Mouse (Mus musculus) liver, embryonic 11.5 days (tissue): ENCODE results near the gene Hnrnpa0. TPM values are rescaled to one million over a fixed set of nuclear protein-coding genes. Genes with fewer than 3 reads are reported as not detected.
A peak's percentile ranks its signal among the peaks of the same experiment; 100 is the strongest.
"Not testable (repeated sequence)": the region's sequence is repeated elsewhere in the genome, so short reads cannot be mapped to it uniquely, and the experiment has no call there.

Experiments
- ATAC-seq: fragments of 200-750 bp; cut with Nextera tagmentation; replicated peaks from 2 replicates; pipeline ENCODE4 v1.8.0; 2017; ENCODE audit warnings: moderate number of reproducible peaks, mild to moderate bottlenecking, moderate TSS enrichment, moderate library complexity; ENCODE audit not compliant: low FRiP score
- DNase-seq: peaks from one replicate; pipeline ENCODE4 v3.0.0-alpha.2; 2017; ENCODE audit warnings: low spot score
- H3K27ac ChIP-seq: fragments of 300-500 bp; sonication (generic); 2 replicates; pipeline ENCODE4 v1.5.1; 2014; ENCODE audit warnings: mild to moderate bottlenecking, low read depth, low read length, control low read depth
- H3K27me3 ChIP-seq: fragments of 300-500 bp; sonication (generic); replicated peaks from 2 replicates; pipeline ENCODE4 v1.6.1; 2014; ENCODE audit warnings: low read length, mixed read lengths; ENCODE audit not compliant: control insufficient read depth, insufficient read depth
- H3K36me3 ChIP-seq: fragments of 300-500 bp; sonication (generic); 2 replicates; pipeline ENCODE4 v1.6.1; 2014; ENCODE audit warnings: mild to moderate bottlenecking, low read length, moderate library complexity, mixed read lengths; ENCODE audit not compliant: control insufficient read depth, insufficient read depth
- H3K4me1 ChIP-seq: fragments of 300-500 bp; sonication (generic); replicated peaks from 2 replicates; pipeline ENCODE4 v1.6.1; 2014; ENCODE audit warnings: low read length, mixed read lengths; ENCODE audit not compliant: control insufficient read depth, insufficient read depth
- H3K4me2 ChIP-seq: fragments of 300-500 bp; sonication (generic); 2 replicates; pipeline ENCODE4 v1.6.1; 2014; ENCODE audit warnings: mild to moderate bottlenecking, control low read depth, moderate library complexity
- H3K4me3 ChIP-seq: fragments of 300-500 bp; sonication (generic); 2 replicates; pipeline ENCODE4 v1.5.1; 2014; ENCODE audit warnings: low read depth, low read length, control low read depth
- H3K9ac ChIP-seq: fragments of 300-500 bp; sonication (generic); 2 replicates; pipeline ENCODE4 v1.6.1; 2014; ENCODE audit warnings: low read depth, low read length, control low read depth
- H3K9me3 ChIP-seq: fragments of 300-500 bp; sonication (generic); 2 replicates; pipeline ENCODE4 v1.6.1; 2016; ENCODE audit warnings: low read length, inconsistent platforms, mixed read lengths; ENCODE audit not compliant: control insufficient read depth
- WGBS: fragments of 180-500 bp; shearing (Covaris S2); extraction: QIAGEN DNeasy Blood & Tissue Kit; methylation state at CpG from one replicate; pipeline ENCODE4 v1.1.7; 2014; 5-methylcytosine and 5-hydroxymethylcytosine counted together
- polyA plus RNA-seq: library from polyadenylated mRNA; unstranded; fragments of >200 nt; fragmentation: Nextera tagmentation; extraction: Ambion mirVana; gene quantifications from 2 replicates; pipeline ENCODE4 v1.2.1, GENCODE M21; 2014

The Hnrnpa0 gene
- polyA plus RNA-seq, 1 experiment from 2014 or later = 22.8 TPM

GRCm38 (mm10) chr13:58157036-58157435 lies 28.7 kb upstream of the Hnrnpa0 start:
- Histone ChIP-seq H3K9ac (peak overlapping the region; percentile 76), H3K27me3 (no peaks in the 10 kb centered on the region), H3K4me1 (peaks cover 5% of the 10 kb centered on the region), H3K4me3 (peak overlapping the region; percentile 96), H3K36me3 (peaks cover 17% of the 10 kb centered on the region), H3K4me2 (peak overlapping the region; percentile 95), H3K27ac (no peak overlapping the region), H3K9me3 (no peaks in the 10 kb centered on the region)
- peak; percentile 21; the same call in 1 of the 2 replicates for ATAC-seq
- DNase-seq = no peak
- WGBS = 14% methylated on average over 8 of the region's 8 CpGs

DNA sequence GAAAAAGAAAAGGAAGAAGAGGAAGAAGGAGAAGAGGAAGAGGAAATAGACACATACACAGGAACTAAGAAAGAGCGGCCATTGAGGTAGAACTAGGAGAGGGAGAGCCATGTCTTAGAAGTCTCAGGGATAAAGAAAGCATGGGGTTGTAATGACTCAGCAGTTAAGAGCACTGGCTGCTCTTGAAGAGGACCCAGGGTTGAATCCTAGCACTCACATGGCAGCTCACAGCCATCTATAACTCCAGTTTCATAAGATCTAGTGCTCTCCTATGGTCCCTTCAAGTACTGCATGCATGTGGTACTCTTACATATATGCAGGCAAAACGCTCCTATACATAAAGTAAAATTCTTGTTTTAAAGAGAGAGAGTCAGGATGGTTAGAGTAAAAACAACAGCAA lies 27.7 kb upstream of the Hnrnpa0 start:
- Histone ChIP-seq H3K36me3 (peaks cover 12% of the 10 kb centered on the region), H3K4me1 (peaks cover 5% of the 10 kb centered on the region), H3K9ac (no peak overlapping the region), H3K4me3 (no peak overlapping the region), H3K4me2 (no peak overlapping the region), H3K27me3 (no peaks in the 10 kb centered on the region), H3K9me3 (no peaks in the 10 kb centered on the region), H3K27ac (no peak overlapping the region)
- ATAC-seq (no peak), DNase-seq (no peak)
- WGBS = 75% methylated on average over 2 of the region's 2 CpGs

- 64% methylated on average over 11 of the region's 11 CpGs for WGBS
- no peaks in the 10 kb centered on the region for H3K36me3 ChIP-seq
- ATAC-seq (no peak), DNase-seq (no peak)
- no peaks in the 10 kb centered on the region for H3K4me1 ChIP-seq
- H3K4me3 ChIP-seq = no peak overlapping the region
- H3K27me3 ChIP-seq = no peaks in the 10 kb centered on the region
- H3K9me3 ChIP-seq = no peaks in the 10 kb centered on the region
- no peak overlapping the region for H3K27ac ChIP-seq
- H3K4me2 ChIP-seq = no peak overlapping the region
- no peak overlapping the region for H3K9ac ChIP-seq
These were observed 22.1 kb upstream of the Hnrnpa0 start for GRCm38 (mm10) chr13:58150442-58150841.

GRCm38 (mm10) chr13:58149629-58150028 lies 21.3 kb upstream of the Hnrnpa0 start:
- no peaks in the 10 kb centered on the region for H3K9me3 ChIP-seq
- H3K27ac ChIP-seq = no peak overlapping the region
- WGBS = 87% methylated on average over 3 of the region's 3 CpGs

DNA sequence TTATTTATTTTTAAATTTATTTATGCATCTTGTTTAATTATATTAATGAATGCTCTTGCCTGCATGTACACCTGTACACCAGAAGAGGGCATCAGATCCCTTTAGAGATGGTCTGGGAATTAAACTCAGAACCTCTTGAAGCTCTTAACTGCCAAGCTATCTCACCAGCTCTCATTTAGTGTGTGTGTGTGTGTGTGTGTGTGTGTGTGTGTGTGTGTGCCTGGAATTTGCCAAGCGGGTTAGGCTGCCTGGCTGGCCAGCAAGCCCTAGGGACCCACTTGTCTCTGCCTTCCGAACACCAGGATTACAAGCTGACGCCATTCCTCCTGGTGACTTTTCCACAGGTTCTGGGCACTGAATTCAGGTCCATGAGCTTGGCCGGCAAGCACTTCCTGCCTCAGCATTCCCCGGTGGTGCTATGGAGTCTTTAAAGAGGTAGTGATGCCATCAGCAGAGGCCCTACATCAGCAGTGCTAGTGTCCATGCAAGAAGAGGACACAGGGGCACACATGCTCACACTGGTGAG lies 20.7 kb upstream of the Hnrnpa0 start:
- no peaks in the 10 kb centered on the region for H3K27me3 ChIP-seq
- peak; percentile 53; the same call in 1 of the 2 replicates for ATAC-seq
- H3K4me2 ChIP-seq = peak overlapping the region; percentile 89
- H3K9ac ChIP-seq = no peak overlapping the region
- no peak for DNase-seq
- no peaks in the 10 kb centered on the region for H3K4me1 ChIP-seq
- H3K4me3 ChIP-seq = peak overlapping the region; percentile 48
- no peaks in the 10 kb centered on the region for H3K36me3 ChIP-seq
- no peaks in the 10 kb centered on the region for H3K9me3 ChIP-seq
- 47% methylated on average over 5 of the region's 5 CpGs for WGBS
- H3K27ac ChIP-seq = no peak overlapping the region; the same call in 1 of the 2 replicates

More at GRCm38 (mm10) chr13:58149629-58150028, 21.3 kb upstream of the Hnrnpa0 start:
- ATAC-seq (no peak), DNase-seq (no peak)
- no peaks in the 10 kb centered on the region for H3K27me3 ChIP-seq
- no peaks in the 10 kb centered on the region for H3K4me1 ChIP-seq
- no peaks in the 10 kb centered on the region for H3K36me3 ChIP-seq
- no peak overlapping the region for H3K4me2 ChIP-seq
- no peak overlapping the region for H3K9ac ChIP-seq
- H3K4me3 ChIP-seq = no peak overlapping the region

DNA sequence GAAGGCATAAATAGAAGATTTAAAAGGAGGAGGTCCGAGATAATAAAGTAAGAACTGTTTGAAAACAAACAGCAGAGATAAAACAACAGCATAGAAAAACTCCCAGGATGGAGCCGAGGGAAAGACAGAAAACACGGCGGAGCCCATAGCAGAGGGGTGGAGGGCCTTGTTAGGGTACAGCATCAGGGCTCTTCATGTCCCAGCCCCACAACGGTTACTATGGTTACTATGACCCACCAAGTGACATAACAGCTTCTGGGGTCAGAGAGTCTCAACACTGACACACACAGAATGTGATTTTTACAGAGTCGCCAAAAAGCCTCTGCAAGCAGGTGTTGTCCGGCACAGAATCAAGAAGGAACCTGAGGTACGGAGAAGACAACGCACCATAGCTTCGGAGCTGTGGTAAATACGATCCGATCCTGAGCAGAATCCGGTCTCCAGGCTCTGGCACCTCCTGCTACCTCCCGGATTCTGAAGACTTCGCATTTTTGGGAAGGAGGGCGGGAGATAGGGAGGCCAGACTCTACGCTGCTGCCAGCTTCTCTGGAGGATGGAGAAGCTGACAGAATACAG lies 20.0 kb upstream of the Hnrnpa0 start:
- H3K9ac ChIP-seq = peak overlapping the region; percentile 57
- H3K27ac ChIP-seq = peak overlapping the region; percentile 25; the same call in 1 of the 2 replicates
- 2% methylated on average over 17 of the region's 17 CpGs for WGBS
- DNase-seq (peak; percentile 72), ATAC-seq (peak; percentile 90)
- H3K4me2 ChIP-seq = peak overlapping the region; percentile 89
- no peaks in the 10 kb centered on the region for H3K36me3 ChIP-seq
- peak overlapping the region; percentile 48 for H3K4me3 ChIP-seq
- no peaks in the 10 kb centered on the region for H3K27me3 ChIP-seq
- H3K4me1 ChIP-seq = no peaks in the 10 kb centered on the region
- no peaks in the 10 kb centered on the region for H3K9me3 ChIP-seq

DNA sequence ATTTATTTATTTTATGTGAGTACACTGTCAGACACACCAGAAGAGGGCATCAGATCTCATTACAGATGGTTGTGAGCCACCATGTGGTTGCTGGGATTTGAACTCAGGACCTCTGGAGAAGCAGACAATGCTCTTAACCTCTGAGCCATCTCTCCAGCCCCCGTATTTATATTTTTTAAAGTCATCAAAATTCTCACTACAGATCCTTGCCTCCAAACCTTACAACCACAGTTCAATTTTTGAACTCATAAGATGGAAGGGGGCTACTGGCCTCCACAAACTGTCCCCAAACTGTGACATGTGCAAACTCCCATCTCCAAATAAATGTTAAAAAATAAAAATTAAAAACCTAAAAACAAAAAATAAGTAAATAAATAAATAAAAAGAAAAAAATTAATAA lies 19.4 kb upstream of the Hnrnpa0 start:
- no peaks in the 10 kb centered on the region for H3K36me3 ChIP-seq
- H3K4me1 ChIP-seq = no peaks in the 10 kb centered on the region
- no peak overlapping the region for H3K4me3 ChIP-seq
- no peak overlapping the region; the same call in 1 of the 2 replicates for H3K4me2 ChIP-seq
- no peak overlapping the region for H3K27ac ChIP-seq
- 93% methylated on average over 1 of the region's 1 CpGs for WGBS
- ATAC-seq (no peak), DNase-seq (no peak)
- no peak overlapping the region for H3K9ac ChIP-seq
- no peaks in the 10 kb centered on the region for H3K9me3 ChIP-seq
- H3K27me3 ChIP-seq = no peaks in the 10 kb centered on the region

DNA sequence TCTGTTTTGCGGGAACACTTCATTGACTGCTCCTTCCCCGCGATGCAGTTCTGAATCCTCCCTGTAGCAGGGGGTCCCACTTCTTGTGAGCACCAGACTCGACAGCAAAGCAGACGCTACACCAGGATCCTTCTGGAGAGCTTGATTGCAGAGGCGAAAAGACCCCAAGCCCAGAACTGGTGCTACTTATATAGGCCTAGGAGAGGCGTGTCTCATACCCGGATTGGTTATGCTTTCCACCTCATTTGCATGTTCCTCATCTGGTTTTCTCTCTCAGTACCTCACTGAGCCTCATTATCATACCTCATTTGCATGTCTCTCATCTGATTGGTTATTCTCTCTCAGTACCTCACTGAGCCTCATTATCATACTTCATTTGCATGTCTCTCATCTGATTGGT lies 18.2 kb upstream of the Hnrnpa0 start:
- not testable (repeated sequence) for H3K27me3 ChIP-seq, H3K27ac ChIP-seq, H3K9me3 ChIP-seq, H3K4me3 ChIP-seq, ATAC-seq, H3K4me1 ChIP-seq, H3K4me2 ChIP-seq, DNase-seq, H3K9ac ChIP-seq, H3K36me3 ChIP-seq
- whole genome bisulfite sequencing = 96% methylated on average over 8 of the region's 8 CpGs

DNA sequence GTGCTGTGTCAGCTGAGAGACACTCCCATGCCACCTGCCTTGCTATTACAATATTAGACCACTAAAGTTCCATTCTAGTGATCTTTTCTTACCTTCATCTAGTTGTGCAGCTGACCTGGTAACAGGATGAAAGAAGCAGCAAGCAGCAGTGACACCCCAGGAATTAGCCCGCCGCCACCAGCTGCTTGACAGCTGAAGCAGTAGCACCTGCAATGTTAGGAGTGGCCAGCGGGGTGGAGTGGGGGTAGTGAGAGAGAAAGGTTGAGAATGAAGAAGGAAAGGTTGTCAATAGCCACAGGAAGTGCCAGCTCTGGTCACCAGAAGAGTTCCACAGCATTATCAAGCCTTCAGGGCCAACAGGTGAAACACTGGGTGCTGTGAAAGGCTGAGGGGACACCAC lies 3.3 kb upstream of the Hnrnpa0 start:
- no peaks in the 10 kb centered on the region for H3K27me3 ChIP-seq
- no peaks in the 10 kb centered on the region; the same call in 1 of the 2 replicates for H3K9me3 ChIP-seq
- 50% methylated on average over 3 of the region's 3 CpGs for WGBS
- DNase-seq = no peak
- no peak overlapping the region for H3K27ac ChIP-seq
- H3K4me2 ChIP-seq = no peak overlapping the region
- no peak overlapping the region for H3K9ac ChIP-seq
- ATAC-seq = no peak
- H3K4me3 ChIP-seq = no peak overlapping the region
- H3K4me1 ChIP-seq = peaks cover 7% of the 10 kb centered on the region
- peaks cover 3% of the 10 kb centered on the region; the same call in 1 of the 2 replicates for H3K36me3 ChIP-seq
